Mouse (Mus musculus) neural tube, embryonic 12.5 days (tissue): ENCODE data around the gene Zfp507. TPM values are rescaled to one million over a fixed set of nuclear protein-coding genes. Genes with fewer than 3 reads are reported as not detected.

Source experiments
- ATAC-seq: fragments of 200-750 bp; cut with Nextera tagmentation; 2 replicates; pipeline ENCODE4 v1.8.0; 2017; ENCODE audit warnings: low read depth, mild to moderate bottlenecking, moderate TSS enrichment, moderate library complexity; ENCODE audit not compliant: low FRiP score
- H3K27ac ChIP-seq: fragments of 300-500 bp; sonication (generic); 2 replicates; pipeline ENCODE4 v1.5.1; 2016
- H3K27me3 ChIP-seq: fragments of 300-500 bp; sonication (generic); replicated peaks from 2 replicates; pipeline ENCODE4 v1.6.1; 2016; ENCODE audit warnings: mild to moderate bottlenecking
- H3K36me3 ChIP-seq: fragments of 300-500 bp; sonication (generic); 2 replicates; pipeline ENCODE4 v1.6.1; 2016; ENCODE audit warnings: mild to moderate bottlenecking
- H3K4me1 ChIP-seq: fragments of 300-500 bp; sonication (generic); 2 replicates; pipeline ENCODE4 v1.6.1; 2016
- H3K4me2 ChIP-seq: fragments of 300-500 bp; sonication (generic); replicated peaks from 2 replicates; pipeline ENCODE4 v1.6.1; 2016; ENCODE audit warnings: mild to moderate bottlenecking
- H3K4me3 ChIP-seq: fragments of 300-500 bp; sonication (generic); 2 replicates; pipeline ENCODE4 v1.5.1; 2016
- H3K9ac ChIP-seq: fragments of 300-500 bp; sonication (generic); 2 replicates; pipeline ENCODE4 v1.6.1; 2016; ENCODE audit warnings: mild to moderate bottlenecking
- H3K9me3 ChIP-seq: fragments of 300-500 bp; sonication (generic); 2 replicates; pipeline ENCODE4 v1.6.1; 2016; ENCODE audit warnings: mild to moderate bottlenecking
- WGBS: fragments of 180-500 bp; shearing (Covaris S2); methylation state at CpG from one replicate; pipeline ENCODE4 v1.1.7; 2016; 5-methylcytosine and 5-hydroxymethylcytosine counted together
- polyA plus RNA-seq: library from polyadenylated mRNA; unstranded; fragments of >200 nt; fragmentation: Nextera tagmentation; extraction: Ambion mirVana; gene quantifications from 2 replicates; pipeline ENCODE4 v1.2.1, GENCODE M21; 2016

Zfp507 gene
- polyA plus RNA-seq, 1 experiment from 2014 or later = 21.7 TPM

DNA sequence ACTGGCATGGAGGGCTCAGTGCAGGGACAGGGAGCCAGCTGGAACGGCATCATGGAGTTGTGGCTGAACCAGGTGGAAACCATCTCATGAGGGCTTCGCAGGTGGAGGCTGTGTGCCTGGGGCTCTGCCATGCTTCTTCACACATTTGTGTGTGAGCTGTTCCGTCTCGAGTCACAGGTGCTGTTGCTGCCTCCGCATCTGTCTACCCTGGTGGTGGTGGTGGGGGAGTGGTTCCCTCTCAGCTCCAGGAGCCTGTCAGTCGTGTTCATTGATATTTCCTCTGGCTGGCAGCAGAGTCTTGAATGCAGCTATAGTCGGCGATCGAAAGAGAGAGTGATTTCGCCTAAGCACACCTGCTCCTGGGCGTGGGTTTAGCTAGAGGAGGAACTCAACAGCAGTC is 10.5 kb upstream of the Zfp507 start:
- H3K27ac ChIP-seq = no peak overlapping the region
- no peaks in the 10 kb centered on the region for H3K27me3 ChIP-seq
- 87% methylated on average over 11 of the region's 11 CpGs for WGBS
- H3K4me2 ChIP-seq = no peak overlapping the region
- no peaks in the 10 kb centered on the region for H3K9me3 ChIP-seq
- H3K4me1 ChIP-seq = no peaks in the 10 kb centered on the region
- no peak overlapping the region for H3K9ac ChIP-seq
- H3K36me3 ChIP-seq = no peaks in the 10 kb centered on the region
- no peak for ATAC-seq
- H3K4me3 ChIP-seq = no peak overlapping the region

DNA sequence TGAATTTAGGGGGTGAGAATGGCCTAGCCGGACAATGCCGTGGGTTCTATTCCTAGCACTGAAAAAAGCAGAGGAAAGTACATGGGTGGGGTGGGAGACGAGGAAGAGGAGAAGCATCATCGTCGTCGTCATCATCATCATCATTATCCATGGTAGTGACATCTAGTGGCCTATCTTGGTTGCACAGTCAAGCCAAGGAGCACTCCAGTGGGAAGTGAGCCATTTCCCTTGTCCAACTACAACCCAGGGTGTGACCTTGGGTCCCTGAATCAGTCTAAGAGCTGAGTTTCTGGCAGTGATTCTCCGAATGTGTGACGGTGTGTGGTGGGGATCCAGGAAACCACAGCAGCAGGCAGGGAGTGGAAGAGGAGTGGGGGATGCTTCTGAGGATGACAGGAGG is 7.9 kb upstream of the Zfp507 start:
- Histone ChIP-seq H3K9me3 (no peaks in the 10 kb centered on the region), H3K27me3 (no peaks in the 10 kb centered on the region), H3K27ac (no peak overlapping the region), H3K4me2 (no peak overlapping the region), H3K4me3 (no peak overlapping the region), H3K4me1 (no peaks in the 10 kb centered on the region), H3K9ac (no peak overlapping the region), H3K36me3 (no peaks in the 10 kb centered on the region)
- 55% methylated on average over 8 of the region's 8 CpGs for WGBS
- ATAC-seq = no peak

DNA sequence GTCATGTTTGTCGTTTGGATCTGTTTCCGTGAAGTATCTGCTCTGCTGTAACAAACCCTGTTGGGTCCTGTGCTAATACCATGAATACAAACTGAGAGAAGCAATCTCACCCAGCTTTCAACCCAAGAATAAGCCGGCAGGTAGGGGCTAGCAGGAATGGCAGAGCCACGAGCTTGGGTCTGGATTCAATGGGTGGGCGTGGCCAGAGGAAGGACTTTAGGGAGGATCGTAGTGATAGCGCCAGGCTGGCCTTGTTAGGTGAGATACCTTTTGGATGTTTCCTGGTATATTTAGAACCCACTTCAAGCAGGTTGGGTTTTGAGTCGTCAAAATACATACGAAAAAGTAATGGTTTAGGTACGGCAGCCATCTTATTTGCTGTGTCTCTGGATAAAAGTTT is 1.4 kb upstream of the Zfp507 start:
- peaks cover 16% of the 10 kb centered on the region for H3K36me3 ChIP-seq
- H3K4me1 ChIP-seq = peaks cover 3% of the 10 kb centered on the region; the same call in 1 of the 2 replicates
- no peak overlapping the region for H3K4me2 ChIP-seq
- no peak overlapping the region for H3K27ac ChIP-seq
- H3K9ac ChIP-seq = no peak overlapping the region
- 79% methylated on average over 10 of the region's 10 CpGs for WGBS
- no peak for ATAC-seq
- no peaks in the 10 kb centered on the region for H3K27me3 ChIP-seq
- no peak overlapping the region for H3K4me3 ChIP-seq
- H3K9me3 ChIP-seq = no peaks in the 10 kb centered on the region

DNA sequence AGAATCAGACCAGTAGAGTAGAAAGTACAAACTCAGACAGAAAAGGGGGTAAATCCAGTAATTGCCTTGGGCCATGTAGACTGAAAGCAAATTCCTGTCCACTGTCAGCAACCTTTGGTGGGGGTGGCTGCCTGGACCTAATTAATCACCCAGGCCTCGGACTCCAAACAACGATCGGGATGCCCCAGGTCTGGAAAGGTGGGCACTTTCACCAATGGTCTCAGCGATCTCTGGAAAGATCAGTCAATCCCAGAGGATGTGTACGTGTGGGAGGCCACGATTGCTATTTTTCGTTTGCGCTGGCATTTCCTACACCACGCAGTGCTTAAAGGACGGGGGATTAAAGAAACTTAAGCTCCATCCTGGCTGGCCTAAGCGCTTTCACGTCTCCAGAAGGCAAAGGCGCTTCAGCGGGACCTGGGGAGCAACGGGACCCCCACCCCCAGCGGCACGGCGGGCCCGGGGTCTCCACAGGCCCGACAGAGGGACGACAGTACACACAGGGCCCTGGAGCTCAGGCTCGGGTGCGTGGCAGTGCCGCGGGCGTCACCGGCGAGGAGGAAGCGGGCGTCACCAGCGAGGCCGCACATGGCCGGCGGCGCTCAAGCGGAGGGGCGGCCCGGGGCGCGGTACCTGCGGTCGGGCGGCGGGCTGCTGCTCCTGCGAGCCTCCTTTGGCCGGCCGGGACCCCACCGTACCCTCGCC is 450 bp downstream of the Zfp507 start:
- Histone ChIP-seq H3K27ac (peak overlapping the region; percentile 58; the same call in 1 of the 2 replicates), H3K4me3 (peak overlapping the region; percentile 88), H3K27me3 (no peaks in the 10 kb centered on the region), H3K4me1 (peaks cover 3% of the 10 kb centered on the region; the same call in 1 of the 2 replicates), H3K36me3 (peaks cover 22% of the 10 kb centered on the region), H3K9ac (peak overlapping the region; percentile 95), H3K4me2 (peak overlapping the region; percentile 69), H3K9me3 (no peaks in the 10 kb centered on the region)
- under 1% methylated on average over 49 of the region's 49 CpGs for whole genome bisulfite sequencing
- peak; percentile 90 for ATAC-seq

DNA sequence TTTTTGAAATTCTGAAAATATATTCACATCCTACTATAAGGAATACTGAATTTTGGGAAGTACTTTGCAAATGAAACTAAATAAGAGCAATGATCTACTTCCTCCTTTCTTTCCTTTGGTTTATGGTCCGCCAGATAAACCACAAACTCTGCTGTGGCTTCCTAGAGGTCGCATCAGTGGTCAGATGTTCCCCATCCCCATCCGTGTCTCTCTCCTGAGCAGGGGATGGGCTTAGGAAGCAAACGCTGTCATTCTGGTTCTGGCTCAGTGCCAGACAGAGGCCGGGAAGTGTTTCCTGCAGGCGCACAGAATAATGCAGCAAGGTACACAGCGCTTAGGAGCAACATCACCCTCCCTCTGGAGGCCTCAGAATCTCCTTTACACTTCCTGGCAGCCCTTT is 6.7 kb downstream of the Zfp507 start:
- Histone ChIP-seq H3K27ac (no peak overlapping the region), H3K4me1 (peaks cover under 1% of the 10 kb centered on the region), H3K9ac (no peak overlapping the region), H3K4me3 (no peak overlapping the region), H3K27me3 (no peaks in the 10 kb centered on the region), H3K4me2 (no peak overlapping the region), H3K36me3 (peaks cover 69% of the 10 kb centered on the region), H3K9me3 (no peaks in the 10 kb centered on the region)
- 77% methylated on average over 7 of the region's 7 CpGs for WGBS
- no peak for ATAC-seq

DNA sequence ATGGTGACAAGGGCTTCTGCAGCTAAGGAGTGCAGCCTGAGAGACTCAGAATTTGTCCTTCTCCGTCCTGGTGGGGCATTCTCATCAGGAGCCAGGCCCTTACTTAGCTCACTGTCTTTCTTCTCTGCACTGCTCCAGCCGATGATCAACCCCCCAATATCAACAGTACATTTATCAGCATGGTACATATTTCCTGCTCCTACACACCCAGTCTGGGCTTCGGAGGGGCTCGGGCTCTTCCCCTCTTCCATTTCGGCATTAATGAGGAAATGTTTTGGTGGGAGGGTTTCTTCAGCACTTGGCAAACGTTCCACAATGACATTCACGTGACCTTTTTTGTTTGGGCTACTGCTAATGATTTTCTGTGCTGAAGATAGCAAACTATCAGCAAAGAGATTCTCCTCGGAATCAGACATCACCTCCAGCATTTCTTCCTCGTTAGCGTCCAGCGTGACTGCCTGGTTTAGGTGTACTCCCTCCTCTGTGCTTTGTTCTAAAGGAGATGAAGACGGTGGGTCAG is 8.6 kb downstream of the Zfp507 start:
- no peaks in the 10 kb centered on the region for H3K9me3 ChIP-seq
- no peak for ATAC-seq
- no peak overlapping the region for H3K27ac ChIP-seq
- no peak overlapping the region for H3K9ac ChIP-seq
- no peak overlapping the region for H3K4me2 ChIP-seq
- H3K27me3 ChIP-seq = no peaks in the 10 kb centered on the region
- 92% methylated on average over 12 of the region's 12 CpGs for WGBS
- H3K36me3 ChIP-seq = peaks cover 59% of the 10 kb centered on the region
- peaks cover 3% of the 10 kb centered on the region; the same call in 1 of the 2 replicates for H3K4me1 ChIP-seq
- no peak overlapping the region for H3K4me3 ChIP-seq

DNA sequence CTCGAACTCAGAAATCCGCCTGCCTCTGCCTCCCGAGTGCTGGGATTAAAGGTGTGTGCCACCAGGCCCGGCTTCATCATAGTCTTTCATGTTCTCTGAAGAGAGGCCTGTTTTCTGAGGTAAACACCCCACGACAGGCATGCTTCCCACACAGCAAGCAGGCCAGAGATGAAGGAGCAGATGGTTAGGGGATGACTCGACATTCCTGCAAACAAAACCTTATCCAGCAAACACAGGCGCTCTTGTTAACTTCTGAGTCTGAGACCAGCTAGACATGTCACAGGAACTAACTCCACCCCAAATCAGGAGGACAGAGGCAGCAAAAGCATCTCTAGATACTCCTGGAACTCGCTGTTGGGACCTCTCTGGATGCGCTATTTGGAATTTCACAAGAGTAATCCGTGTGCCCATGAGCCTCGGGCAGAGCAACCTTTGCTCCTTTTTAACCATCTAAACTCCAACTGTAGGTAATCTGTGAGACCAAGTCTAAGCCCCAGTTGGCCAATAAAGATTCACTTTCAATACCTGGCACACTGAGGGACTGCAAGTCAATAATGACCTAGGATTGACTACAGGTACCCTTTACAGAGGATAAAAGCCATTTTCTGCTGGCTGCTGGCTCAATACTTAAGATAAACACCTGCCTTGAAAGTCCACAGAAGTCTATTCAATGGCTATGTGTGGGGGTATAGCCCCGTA is 10.5 kb downstream of the Zfp507 start:
- Histone ChIP-seq H3K4me2 (no peak overlapping the region), H3K9ac (no peak overlapping the region), H3K9me3 (no peaks in the 10 kb centered on the region), H3K4me3 (no peak overlapping the region), H3K27me3 (no peaks in the 10 kb centered on the region), H3K36me3 (peaks cover 63% of the 10 kb centered on the region), H3K27ac (no peak overlapping the region), H3K4me1 (peaks cover 3% of the 10 kb centered on the region; the same call in 1 of the 2 replicates)
- no peak for ATAC-seq
- 86% methylated on average over 12 of the region's 12 CpGs for WGBS

DNA sequence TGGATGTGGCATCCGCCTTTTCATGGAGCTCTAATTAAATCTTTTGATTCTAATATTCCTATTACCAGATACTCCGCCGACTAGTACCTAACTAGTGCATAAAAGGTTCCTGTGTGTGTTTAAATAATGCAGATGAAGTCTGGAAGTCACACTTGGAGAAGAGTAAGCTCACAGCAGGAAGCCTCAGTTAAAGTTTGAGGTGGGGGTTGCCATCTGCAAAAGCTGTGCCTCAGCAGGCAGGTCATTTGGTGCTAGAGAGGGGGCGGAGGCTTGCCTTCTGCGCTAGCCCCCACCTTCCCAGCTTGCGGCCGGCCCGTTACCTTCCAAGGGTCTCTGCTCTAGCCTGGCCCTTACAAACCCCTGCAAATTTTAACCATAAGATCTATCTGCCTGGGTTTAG is 11.9 kb downstream of the Zfp507 start:
- Histone ChIP-seq H3K4me1 (peaks cover 3% of the 10 kb centered on the region; the same call in 1 of the 2 replicates), H3K36me3 (peaks cover 66% of the 10 kb centered on the region), H3K9me3 (no peaks in the 10 kb centered on the region), H3K4me3 (no peak overlapping the region), H3K9ac (no peak overlapping the region), H3K4me2 (no peak overlapping the region), H3K27ac (no peak overlapping the region), H3K27me3 (no peaks in the 10 kb centered on the region)
- 35% methylated on average over 8 of the region's 8 CpGs for WGBS
- no peak for ATAC-seq

DNA sequence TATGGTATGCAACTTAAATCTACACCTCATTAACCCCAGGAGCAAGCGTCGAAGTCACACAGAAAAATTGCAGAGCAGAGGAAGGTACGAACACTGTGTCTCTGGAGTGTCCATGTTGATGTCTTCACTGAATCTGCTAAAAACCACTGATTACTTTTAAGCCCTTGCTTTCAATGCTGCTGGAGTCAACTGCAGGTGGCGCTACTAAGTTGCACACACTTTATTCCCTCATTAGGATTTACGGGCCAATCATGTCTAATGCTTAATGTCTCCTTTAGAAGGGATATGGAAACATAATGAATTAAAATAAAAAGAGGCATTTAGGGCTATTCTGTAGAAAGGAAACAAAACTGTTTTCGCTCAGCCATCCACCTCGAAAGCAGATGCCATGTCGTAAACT is 12.6 kb downstream of the Zfp507 start:
- Histone ChIP-seq H3K27ac (no peak overlapping the region), H3K9ac (no peak overlapping the region), H3K9me3 (no peaks in the 10 kb centered on the region), H3K27me3 (no peaks in the 10 kb centered on the region), H3K4me1 (peaks cover 3% of the 10 kb centered on the region; the same call in 1 of the 2 replicates), H3K4me3 (no peak overlapping the region), H3K36me3 (peaks cover 70% of the 10 kb centered on the region), H3K4me2 (no peak overlapping the region)
- ATAC-seq = no peak
- WGBS = 45% methylated on average over 8 of the region's 8 CpGs

DNA sequence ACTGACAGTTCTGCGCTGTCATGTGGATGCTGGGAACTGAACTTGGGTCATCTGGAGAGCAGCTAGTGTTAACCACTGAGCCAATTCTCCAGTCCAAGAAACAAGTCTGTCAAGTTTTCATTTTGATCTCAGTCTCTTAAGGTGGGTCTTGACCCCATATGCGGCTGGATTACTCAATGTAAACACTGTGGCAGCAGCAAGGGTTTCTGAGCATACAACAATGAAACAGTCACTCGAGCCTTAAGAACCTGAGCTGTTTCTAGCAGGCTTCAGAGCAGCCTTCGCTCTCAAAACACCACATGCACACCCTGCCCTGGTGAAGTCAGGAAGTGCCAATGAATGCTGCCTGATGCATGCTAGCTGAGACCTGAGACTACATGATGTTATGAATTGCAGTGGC is 17.2 kb downstream of the Zfp507 start:
- no peak for ATAC-seq
- no peak overlapping the region for H3K27ac ChIP-seq
- peaks cover 57% of the 10 kb centered on the region for H3K36me3 ChIP-seq
- H3K9me3 ChIP-seq = no peaks in the 10 kb centered on the region
- WGBS = 90% methylated on average over 4 of the region's 4 CpGs
- H3K4me3 ChIP-seq = no peak overlapping the region
- no peaks in the 10 kb centered on the region for H3K27me3 ChIP-seq
- no peaks in the 10 kb centered on the region for H3K4me1 ChIP-seq
- H3K4me2 ChIP-seq = no peak overlapping the region
- no peak overlapping the region for H3K9ac ChIP-seq

DNA sequence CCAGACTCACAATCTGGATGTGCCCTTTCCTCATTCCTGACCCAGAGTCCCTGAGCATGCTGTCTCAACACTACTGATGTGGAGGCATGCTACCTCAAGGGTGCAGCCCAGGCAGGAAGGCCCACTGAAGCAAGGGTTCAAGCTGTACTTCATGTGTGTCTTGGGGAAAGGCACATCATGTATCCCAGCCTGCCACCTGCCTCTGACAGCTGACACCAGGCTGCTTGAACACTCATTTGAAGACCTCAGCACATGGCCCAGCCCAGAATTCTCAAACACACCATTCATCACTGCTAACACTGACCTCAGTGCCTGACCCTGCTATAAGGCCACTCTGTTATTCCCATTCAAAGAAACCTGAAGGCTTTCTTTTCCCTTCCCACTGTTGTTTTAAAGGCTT is 20.6 kb downstream of the Zfp507 start:
- H3K4me2 ChIP-seq = no peak overlapping the region
- peaks cover 65% of the 10 kb centered on the region for H3K36me3 ChIP-seq
- ATAC-seq = no peak

DNA sequence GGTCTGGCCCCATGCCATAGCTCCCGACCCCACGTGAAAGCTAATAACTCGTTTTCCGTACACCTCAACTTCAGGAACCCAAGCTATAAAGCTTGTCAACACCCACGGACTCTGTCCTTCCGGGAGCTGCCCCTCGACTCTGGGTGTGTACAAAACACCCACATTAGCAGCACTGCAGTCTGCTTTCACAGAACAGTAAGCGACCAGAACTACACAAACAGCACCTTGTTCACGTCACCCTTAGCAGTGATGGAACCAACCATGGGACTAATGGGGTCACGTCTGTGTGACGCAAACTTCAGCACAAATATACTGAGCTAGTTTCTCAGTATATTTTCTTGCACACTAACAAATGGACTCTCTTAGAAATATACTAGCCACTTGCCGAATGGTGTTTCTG is 28.7 kb downstream of the Zfp507 start:
- no peak overlapping the region for H3K4me2 ChIP-seq
- 94% methylated on average over 12 of the region's 12 CpGs for WGBS

More for the DNA sequence above, 20.6 kb downstream of the Zfp507 start:
- no peak overlapping the region for H3K4me3 ChIP-seq
- no peaks in the 10 kb centered on the region for H3K9me3 ChIP-seq
- H3K27ac ChIP-seq = no peak overlapping the region
- H3K9ac ChIP-seq = no peak overlapping the region
- H3K27me3 ChIP-seq = no peaks in the 10 kb centered on the region
- no peaks in the 10 kb centered on the region for H3K4me1 ChIP-seq

More for the DNA sequence above, 28.7 kb downstream of the Zfp507 start:
- H3K27me3 ChIP-seq = no peaks in the 10 kb centered on the region
- no peak overlapping the region for H3K27ac ChIP-seq
- peaks cover 63% of the 10 kb centered on the region for H3K36me3 ChIP-seq
- H3K4me3 ChIP-seq = no peak overlapping the region
- H3K4me1 ChIP-seq = no peaks in the 10 kb centered on the region
- ATAC-seq = no peak
- H3K9me3 ChIP-seq = no peaks in the 10 kb centered on the region
- H3K9ac ChIP-seq = no peak overlapping the region
